Mouse (Mus musculus) mouse embryonic stem cell (cell line): ENCODE data around the gene Spred2.

Source experiments
- in situ Hi-C, 2 experiments: fragments of 300-500 bp; cut with MboI; formaldehyde crosslinking; loops; 1 replicate in 1 of 2; 3 replicates in 1 of 2; pipeline ENCODE4 v1.14.3; 2019 to 2020; ENCODE audit warnings: low sequenced_read_pairs in 2 of 2, low pct_unique_long_range_greater_than_20kb in 1 of 2, mixed read lengths in 1 of 2; ENCODE audit not compliant: unreplicated experiment in 1 of 2

Spred2 gene

GRCm38 (mm10) chr11:19921723-19922122 lies 2.5 kb upstream of the Spred2 start:
- in situ Hi-C loops = loop anchor here in 1 of 2 experiments (5.0 kb wide), 2 partner anchors 89 to 106 kb away; no protein-coding TSS in a partner anchor

DNA sequence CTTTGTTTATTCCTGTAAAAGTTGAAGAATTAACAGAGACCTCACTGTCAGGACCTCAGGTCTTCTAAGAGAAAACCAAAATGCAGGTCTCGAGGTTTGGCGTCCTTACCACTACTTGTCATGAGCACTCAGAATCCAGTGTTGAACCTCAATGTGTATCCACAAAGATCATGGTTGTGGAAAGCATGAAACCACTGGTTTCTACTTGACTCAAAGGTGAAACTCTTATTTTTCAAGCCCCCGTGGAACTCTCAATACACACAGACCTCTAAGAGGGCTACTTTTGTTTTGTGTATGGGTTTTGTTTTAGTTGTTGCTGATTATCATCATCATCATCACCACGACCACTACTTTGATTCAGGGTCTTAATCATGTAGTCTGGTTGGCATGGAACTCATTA lies 2.0 kb upstream of the Spred2 start:
- in situ Hi-C loops = loop anchor here in 1 of 2 experiments (5.0 kb wide), 2 partner anchors 90 to 105 kb away; no protein-coding TSS in a partner anchor

- in situ Hi-C loops = loop anchor here in 1 of 2 experiments (5.0 kb wide), 2 partner anchors 92 to 103 kb away; no protein-coding TSS in a partner anchor
Observed at GRCm38 (mm10) chr11:19924757-19925148, 578 bp downstream of the Spred2 start.

- in situ Hi-C loops = no loop called here
Observed at GRCm38 (mm10) chr11:19925149-19925975, 1.2 kb downstream of the Spred2 start.

DNA sequence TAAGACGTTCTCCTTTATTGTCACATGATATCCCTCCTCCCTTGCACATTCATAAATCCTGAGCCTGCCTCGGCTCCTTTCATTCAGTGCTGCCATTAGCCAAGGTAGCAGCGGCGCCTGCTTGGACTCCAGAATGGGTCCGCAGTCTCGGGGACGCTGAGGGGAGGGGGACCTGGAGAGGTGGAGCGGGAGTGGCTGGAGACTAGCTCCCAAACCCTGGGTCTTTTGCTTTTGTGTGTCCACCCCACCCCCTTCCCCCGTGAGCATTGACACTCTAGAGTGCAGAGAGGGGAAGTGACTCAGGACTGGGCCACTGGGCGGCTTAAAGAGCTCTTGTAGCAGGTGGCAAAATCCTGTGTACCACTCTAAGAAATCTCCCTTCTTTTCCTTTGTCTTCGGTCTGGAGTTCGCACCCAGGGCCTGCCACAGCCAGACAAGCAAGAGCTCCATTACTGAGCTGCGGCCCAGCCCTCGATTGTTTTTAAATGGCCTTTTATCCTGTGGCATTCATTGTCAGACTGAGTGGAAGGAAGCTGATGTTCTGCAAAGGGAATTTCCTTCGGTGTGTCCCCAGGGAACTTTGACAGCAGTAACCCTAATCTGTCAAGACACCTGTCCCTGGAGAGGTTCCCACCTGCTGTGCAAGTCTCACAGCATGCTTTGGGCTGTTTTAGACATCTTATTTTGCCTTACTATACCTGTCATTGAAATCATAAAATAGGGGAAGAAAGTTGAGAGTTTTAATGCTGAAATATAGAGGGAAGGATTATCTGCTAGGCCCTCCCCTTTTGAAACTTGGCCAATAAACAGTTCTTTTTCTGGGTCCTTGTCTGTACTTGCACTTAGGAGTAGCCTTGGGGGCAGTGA lies 2.0 kb downstream of the Spred2 start:
- in situ Hi-C loops = no loop called here

GRCm38 (mm10) chr11:19926843-19927120 lies 2.6 kb downstream of the Spred2 start:
- in situ Hi-C loops = no loop called here

DNA sequence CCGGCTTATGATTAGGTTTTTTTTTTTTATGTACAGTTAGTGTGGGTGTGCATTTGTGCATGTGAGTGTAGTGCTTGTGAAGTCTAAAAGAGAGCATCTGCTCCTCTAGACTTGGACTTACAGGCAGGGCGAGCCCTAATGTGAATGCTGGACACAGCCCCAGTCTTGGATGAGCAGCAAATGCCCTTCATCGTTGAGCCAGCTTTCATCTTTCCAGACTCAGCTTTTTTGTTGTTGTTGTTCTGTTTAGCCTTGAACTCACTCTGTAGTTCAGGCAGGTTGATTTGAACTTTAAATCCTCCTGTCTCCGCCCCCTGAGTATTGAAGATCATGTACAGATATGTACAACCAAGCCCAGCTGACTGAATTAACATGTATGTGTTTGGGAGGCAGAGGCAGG lies 4.5 kb downstream of the Spred2 start:
- in situ Hi-C loops = no loop called here

- in situ Hi-C loops = no loop called here
Observed at GRCm38 (mm10) chr11:19929087-19929865, 5.1 kb downstream of the Spred2 start.

DNA sequence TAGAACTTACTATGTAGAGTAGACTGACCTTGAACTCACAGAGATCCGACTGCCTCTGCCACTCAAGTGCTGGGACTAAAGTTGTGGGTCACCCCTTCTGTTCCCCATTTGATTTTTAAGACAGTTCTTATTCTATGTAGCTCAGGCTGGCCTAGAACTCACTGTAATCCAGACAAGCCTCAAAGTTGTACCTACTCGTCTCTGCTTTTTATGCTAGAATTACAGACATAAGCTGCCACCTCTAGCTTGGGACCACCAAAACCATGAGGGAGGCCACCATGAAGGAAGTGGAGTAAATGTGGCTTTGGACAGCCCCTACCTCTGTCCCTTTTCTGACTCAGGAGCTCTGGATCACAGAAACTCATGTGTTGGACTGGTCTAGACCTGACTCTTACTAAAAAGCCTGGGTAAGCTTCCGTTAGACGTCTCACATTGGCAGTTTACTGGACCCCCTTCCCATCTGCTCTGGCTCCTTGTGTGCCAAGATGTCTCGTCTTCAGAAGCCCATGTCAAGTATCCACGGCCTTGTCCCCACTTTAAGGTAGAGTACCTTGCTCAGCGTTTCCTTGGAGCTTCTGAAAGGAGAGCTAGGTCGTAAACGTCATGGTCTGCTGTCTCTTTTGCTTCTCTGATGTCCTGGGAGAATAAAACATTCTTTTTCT lies 7.5 kb downstream of the Spred2 start:
- in situ Hi-C loops = no loop called here

GRCm38 (mm10) chr11:19932983-19933511 lies 8.9 kb downstream of the Spred2 start:
- in situ Hi-C loops = no loop called here

DNA sequence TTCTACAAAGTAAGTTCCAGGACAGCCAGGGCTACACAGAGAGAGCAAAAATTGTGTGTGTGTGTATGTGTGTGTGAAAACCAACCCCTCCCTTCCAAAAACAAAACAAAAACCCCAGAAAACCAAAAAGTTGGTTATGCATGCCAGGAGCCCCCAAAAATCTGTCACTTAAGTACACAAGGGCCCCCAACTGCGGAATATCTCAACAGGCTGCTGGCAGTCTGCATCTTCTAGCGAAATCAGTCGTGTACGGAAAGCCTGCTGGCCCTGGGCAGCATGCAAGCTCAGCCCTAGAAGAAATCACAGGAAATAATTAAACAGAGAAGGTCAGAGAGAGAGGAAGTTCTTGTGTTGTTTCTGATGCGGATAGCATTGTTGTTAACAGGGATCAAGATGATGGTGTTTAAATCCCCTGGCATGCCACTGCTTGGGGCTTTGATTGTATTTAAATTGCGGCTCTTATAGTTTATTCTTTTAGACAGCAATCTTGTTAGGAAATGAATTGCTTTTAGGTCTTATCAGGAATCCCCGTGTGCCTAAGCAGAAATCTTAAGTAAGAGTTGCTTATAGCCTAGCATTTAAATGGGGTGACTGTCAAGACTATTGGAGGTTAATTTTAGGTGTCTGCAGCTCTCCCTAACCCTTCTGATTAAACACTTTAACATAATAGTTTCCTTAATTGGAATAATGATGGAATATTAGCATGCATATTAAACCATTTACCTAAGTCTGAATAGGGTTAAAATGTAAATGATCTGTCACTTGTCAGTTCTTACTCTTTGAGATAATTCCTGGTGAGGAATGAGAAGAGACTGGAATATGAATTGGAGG lies 11.6 kb downstream of the Spred2 start:
- in situ Hi-C loops = no loop called here

GRCm38 (mm10) chr11:19938456-19939004 lies 14.4 kb downstream of the Spred2 start:
- in situ Hi-C loops = no loop called here

DNA sequence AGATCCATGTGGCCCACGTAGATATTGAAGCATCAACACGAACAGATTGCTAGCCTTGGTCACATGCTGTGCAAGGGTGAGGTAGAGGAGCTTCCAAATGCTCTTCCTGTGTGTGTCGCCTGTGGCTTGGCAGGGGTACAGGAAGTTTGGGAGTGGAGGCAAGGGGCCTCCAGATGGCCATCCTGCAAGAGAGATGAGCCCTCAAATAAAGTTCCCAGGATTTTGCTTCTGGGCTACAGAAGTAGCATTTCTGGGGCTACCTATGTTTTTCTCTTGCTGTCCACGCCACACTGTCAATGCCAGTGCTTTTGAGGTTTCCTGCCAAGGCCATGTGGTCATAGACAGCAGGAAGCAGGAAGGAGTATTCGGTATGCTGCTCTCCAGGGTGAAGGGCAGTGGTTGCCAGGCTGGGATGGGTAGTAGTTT lies 15.1 kb downstream of the Spred2 start:
- in situ Hi-C loops = no loop called here

GRCm38 (mm10) chr11:19939831-19940230 lies 15.7 kb downstream of the Spred2 start:
- in situ Hi-C loops = no loop called here

DNA sequence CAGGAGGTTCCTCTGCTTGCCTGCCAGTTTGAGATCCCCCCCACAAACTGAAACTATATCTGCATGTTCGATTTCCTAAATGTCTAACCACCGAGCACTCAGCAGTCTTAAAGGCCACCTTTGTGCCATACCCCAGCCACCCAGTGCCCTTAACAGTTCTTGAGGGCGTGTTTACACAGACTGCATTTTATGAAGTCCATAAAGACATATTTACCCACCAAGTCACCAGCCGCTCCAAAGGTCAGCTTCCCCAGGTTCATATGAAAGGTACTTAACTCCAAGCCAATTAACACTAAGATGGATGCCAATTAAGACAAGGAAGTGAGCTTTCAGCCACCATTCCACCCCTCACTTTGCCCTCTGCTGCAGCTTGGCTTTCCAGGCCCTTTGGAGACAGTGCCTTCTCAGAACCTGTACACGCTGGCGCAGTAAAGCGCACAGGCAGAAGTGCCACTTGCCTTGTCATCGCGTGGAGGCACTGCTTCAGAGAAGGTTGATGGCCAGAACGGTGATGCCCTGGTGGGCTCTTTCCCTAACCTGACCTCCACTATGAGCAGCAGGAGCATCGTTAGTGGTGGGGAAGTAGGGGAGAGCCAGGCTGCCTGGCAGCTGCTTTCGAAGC lies 17.1 kb downstream of the Spred2 start:
- in situ Hi-C loops = no loop called here

DNA sequence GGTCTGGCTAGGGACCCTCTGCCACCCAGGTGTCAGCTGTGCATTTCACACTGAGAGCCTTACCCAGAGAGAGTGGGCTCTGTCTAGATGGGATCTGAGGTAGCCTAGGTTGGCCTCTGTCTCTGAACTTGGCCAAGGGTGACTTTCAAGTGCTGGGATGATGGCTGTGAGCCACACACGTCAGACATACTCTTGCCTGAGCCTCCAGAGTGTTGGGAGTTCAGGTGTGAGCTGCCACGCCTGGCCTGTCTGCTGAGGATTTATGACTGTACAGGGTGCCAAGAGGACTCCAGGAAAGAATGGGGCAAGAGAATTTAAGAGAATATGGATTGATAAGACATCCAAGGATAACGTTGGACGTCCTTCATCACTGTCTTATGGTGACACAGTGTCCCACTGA lies 17.8 kb downstream of the Spred2 start:
- in situ Hi-C loops = no loop called here

- in situ Hi-C loops = no loop called here
Observed at GRCm38 (mm10) chr11:19943753-19944152, 19.6 kb downstream of the Spred2 start.
